Mouse (Mus musculus) right cerebral cortex, postnatal 10 days (tissue): ENCODE results near the gene Nmnat3.

Source experiments
- DNase-seq, 2 experiments: peaks; one replicate each; pipeline ENCODE4 v3.0.0; 2021; ENCODE audit warnings: low spot score in 2 of 2

Gene Nmnat3

GRCm38 (mm10) chr9:98311316-98311965 lies 24.2 kb downstream of the Nmnat3 start:
- no peak for DNase-seq

- no peak for DNase-seq
Measured at GRCm38 (mm10) chr9:98312622-98313374, 25.6 kb downstream of the Nmnat3 start.

- DNase-seq: no peak
Measured at GRCm38 (mm10) chr9:98313587-98313986, 26.4 kb downstream of the Nmnat3 start.

- no peak for DNase-seq
Measured at GRCm38 (mm10) chr9:98314059-98314650, 26.9 kb downstream of the Nmnat3 start.

GRCm38 (mm10) chr9:98317897-98318296 lies 30.7 kb downstream of the Nmnat3 start:
- DNase-seq: no peak

GRCm38 (mm10) chr9:98318875-98319274 lies 31.6 kb downstream of the Nmnat3 start:
- DNase-seq: no peak

- DNase-seq: no peak
Measured at GRCm38 (mm10) chr9:98320785-98321184, 33.5 kb downstream of the Nmnat3 start.

GRCm38 (mm10) chr9:98326088-98326487 lies 38.9 kb downstream of the Nmnat3 start:
- DNase-seq: no peak

- DNase-seq: no peak
Measured at GRCm38 (mm10) chr9:98328415-98329176, 41.4 kb downstream of the Nmnat3 start.

- DNase-seq: peak; percentile 67 to 81
Measured at GRCm38 (mm10) chr9:98329274-98330105, 42.3 kb downstream of the Nmnat3 start.

- no peak for DNase-seq
Measured at GRCm38 (mm10) chr9:98333219-98333754, 46.1 kb downstream of the Nmnat3 start.

- DNase-seq: no peak
Measured at GRCm38 (mm10) chr9:98337881-98338769, 50.9 kb downstream of the Nmnat3 start.

GRCm38 (mm10) chr9:98339971-98340370 lies 52.7 kb downstream of the Nmnat3 start:
- DNase-seq: no peak

GRCm38 (mm10) chr9:98340427-98340826 lies 53.2 kb downstream of the Nmnat3 start:
- no peak for DNase-seq

GRCm38 (mm10) chr9:98345840-98346239 lies 58.6 kb downstream of the Nmnat3 start:
- DNase-seq: no peak

GRCm38 (mm10) chr9:98346240-98346639 lies 59.0 kb downstream of the Nmnat3 start:
- no peak for DNase-seq

- DNase-seq: no peak
Measured at GRCm38 (mm10) chr9:98347021-98347420, 59.8 kb downstream of the Nmnat3 start.

- DNase-seq: no peak
Measured at GRCm38 (mm10) chr9:98350318-98351144, 63.3 kb downstream of the Nmnat3 start.

- no peak for DNase-seq
Measured at GRCm38 (mm10) chr9:98352332-98352731, 65.1 kb downstream of the Nmnat3 start.
